Mouse (Mus musculus): ENCODE results near the gene Ninj2.

Gene Ninj2

GRCm38 (mm10) chr6:120134748-120135147, 41.6 kb downstream of the Ninj2 start:
- DNase-seq (ENCODE audit: low spot score), result no peak

- DNase-seq (ENCODE audit: low spot score), result no peak
Measured at GRCm38 (mm10) chr6:120145439-120145838, 52.3 kb downstream of the Ninj2 start.

DNA sequence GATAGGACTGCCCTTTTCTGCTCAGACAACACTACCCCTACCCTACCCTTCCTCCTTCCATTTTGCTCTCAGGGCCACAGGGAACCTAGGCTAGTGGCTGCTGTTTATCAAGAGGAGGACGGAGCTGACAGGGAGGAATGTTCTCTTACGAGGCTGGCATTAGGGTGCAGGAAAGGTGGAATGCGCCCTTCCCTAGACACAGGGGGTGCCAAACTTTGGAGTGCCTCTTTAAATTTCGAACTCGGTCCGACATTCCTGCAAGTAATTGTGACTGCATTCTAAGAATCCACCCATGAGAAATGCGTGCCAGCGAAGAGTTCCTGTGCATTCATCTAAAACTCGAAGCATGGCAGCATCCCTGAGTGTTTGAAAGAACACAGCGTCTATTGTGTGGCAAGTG, 53.5 kb downstream of the Ninj2 start:
- no peak for DNase-seq (ENCODE audit: low spot score)

DNA sequence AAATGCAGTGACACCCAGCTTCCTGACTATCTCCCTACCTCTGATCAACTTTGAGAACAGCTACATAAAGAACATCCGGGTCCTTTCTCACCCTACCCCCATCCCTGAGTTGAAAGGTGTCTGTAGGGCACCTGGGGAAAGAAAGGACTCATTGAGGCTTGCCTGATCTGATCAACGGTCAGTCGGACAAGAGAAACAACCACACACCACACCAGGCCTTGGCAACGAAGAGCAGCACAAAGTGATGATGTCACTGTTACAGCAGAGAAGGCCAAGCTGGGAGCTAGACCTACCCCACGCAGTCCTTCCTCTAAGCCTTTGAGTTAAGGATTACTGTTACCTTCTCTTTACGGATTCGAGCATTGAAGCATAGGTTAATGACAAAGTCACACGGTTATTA, 54.3 kb downstream of the Ninj2 start:
- no peak for DNase-seq (ENCODE audit: low spot score)

- DNase-seq (ENCODE audit: low spot score), result no peak
Measured at GRCm38 (mm10) chr6:120148716-120149392, 55.7 kb downstream of the Ninj2 start.

DNA sequence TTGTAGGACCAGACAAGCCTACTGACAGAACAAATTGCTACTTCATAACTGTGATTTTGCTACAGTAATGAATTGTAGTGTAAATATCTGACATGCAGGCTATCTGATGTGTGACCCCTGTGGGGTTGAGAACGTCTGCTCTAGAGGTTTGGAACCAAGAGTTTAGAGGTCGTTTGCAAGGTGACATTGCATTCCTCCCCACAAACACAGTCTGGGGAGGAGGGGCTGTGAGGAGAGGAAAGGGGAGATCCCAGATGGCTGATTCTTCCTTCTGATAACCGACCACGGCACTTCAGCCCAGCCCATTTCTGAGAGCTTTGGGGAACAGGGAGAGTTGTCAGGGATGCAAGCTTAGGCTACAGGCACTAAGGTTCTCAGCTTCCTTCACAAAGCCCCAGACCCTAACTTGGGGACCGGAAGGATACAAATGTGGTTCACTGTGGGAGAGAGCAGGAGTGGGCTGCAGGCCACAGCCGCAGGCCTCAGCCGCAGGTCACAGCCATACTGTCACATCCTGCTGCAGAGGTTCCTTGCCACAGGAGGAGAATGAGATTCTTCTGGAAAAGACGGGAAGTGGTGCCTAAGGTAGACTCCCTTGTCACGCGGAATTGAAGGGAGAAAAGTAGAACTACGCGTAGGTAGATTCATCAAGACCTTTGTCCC, 56.4 kb downstream of the Ninj2 start:
- no peak for DNase-seq (ENCODE audit: low spot score)

DNA sequence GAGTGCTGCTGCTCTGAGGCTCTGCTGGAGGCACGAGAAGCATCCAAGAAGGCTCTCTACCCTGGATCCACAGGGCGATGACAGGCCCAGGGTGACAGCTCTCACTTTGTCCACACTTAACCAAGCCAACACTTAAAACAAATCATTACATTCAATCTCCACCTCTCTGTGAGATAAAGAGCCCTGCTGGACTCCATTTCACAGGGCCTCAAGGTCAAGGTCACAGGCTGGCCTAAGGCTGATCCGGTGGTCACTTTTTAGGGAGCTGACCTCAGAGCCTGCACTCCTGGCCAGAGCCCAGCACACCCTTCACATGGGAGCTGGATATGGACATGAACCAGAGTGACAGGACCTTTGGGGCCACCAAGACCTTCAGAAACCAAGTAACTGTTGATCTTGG, 57.1 kb downstream of the Ninj2 start:
- no peak for DNase-seq (ENCODE audit: low spot score)

DNA sequence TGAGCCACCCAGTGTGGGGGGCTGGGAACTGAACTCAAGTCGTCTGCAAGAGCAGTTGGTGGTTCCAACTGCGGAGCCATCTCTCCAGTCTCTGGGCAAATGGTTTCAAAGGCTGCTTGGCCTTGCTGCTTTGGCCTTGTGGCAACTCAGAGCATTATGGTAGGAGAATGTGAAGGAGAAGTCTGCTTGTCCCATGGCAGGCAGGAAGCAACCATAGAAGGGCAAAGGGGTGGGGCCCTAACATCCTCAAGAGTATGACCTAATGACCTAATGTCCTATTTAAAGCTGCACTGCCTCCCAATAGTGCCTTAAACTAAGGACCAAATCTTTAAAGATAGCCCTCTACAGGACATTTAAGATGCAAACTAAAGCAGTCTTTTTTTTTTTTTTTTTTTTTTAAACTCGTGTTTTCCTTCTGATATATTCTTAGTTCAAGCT, 58.5 kb downstream of the Ninj2 start:
- DNase-seq (ENCODE audit: low spot score), result no peak

DNA sequence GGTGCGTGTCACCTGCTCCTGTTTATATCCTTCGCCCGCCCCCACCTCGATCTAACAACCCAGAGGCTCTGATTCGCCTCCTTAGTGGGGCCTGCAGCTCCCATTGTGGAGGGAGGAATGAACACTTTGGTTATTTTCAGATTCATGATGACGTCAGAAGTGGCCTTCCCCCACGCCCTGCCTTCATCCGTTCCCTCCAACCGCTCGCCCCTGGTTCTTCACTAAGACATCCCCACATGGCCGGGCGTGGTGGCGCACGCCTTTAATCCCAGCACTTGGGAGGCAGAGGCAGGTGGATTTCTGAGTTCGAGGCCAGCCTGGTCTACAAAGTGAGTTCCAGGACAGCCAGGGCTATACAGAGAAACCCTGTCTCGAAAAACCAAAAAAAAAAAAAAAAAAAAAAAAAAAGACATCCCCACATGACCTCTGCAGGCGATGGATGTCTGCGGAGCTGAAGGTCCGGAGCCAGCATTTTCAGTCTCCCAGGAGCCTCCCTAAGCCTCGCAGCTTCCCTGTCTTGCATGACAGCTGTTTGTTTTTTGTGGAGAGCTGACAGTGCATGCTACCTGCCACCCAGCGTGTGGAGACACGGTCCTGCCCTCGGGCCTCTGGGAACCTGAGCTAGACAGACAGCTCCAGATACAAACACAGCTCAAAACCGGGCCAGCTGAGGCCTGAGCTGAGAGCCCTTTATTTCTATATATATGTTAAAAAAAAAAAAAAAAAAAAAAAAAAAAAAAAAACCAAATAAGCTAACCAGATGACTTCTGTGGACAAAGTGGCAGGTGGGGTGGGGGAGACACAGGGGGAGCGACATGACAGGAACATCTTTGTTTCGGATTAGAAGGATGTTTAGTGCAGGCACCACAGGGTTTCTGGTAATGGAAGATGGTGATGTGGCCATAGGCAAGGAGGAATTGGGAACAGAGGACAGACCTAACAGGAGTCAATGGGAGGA, 59.9 kb downstream of the Ninj2 start:
- DNase-seq (ENCODE audit: low spot score), result no peak

DNA sequence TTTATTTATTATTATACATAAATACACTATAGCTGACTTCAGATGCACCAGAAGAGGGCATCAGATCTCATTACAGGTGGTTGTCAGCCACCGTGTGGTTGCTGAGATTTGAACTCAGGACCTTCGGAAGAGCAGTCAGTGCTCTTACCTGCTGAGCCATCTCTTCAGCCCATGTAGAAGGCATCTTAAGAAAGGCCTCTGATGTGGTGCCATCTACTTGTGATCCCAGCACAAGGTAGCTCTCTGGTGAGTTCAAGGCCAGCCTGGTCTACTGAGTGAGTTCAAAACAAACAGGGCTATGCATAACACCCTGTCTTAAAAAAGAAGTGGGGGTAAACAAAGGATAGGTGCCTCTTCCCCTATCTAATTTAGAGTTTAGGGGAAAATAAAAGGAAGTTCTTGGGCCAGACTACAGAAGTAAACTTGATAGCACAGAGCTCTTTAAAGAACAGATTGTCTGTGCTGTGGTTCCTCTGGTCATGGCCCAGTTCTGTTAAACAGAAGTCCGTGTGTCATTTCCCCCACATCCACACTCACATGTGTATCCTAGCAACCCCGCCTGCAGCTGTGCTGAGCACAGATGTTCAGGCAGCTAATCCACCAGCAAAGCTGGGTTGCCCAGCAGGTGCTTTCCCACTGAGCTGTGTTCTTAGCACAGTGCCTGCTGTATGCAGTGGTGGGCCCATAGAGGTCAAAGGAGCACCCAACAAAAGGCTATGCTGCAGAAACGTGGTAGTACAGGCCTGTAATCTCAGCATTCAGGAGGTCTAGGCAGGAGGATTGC, 61.6 kb downstream of the Ninj2 start:
- no peak for DNase-seq (ENCODE audit: low spot score)

DNA sequence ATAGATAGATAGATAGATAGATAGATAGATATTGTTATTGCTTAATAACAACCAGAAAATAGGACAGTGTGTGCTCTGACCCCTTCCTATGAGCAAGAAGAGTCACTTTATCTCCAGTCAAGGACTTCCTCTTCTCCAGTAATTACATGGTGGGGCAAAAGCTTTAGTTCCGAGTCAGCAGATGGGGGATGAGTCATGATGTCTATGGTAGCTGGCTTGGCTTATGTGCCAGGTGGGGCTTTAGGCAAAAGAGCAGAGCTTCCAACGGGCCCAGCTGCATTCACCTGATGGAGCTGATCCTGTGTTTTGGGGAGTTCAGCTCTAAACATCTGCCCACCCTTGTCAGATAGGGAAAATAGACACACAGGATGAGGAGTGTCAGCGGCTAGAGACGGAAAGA, 62.4 kb downstream of the Ninj2 start:
- DNase-seq (ENCODE audit: low spot score), result no peak

DNA sequence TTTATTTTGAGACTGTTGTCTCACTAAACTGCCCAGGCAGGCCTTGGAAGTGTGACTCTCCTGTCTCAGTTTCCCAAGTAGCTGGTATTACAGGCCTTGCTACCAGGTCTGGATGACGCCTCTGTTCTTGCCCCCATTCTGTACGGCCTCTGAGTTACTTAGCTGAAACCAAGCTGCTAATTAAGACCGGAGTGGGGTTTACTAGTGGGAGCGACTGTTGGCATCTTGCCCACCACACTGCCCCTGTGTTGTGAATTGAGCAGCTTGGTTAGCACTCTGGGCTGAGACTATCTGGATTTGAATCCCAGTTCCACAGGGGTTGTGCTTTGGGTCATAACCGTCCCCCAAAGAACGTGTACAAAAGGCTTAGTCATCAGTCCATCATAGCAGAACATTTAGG, 64.3 kb downstream of the Ninj2 start:
- no peak for DNase-seq (ENCODE audit: low spot score)

GRCm38 (mm10) chr6:120159133-120159901, 66.2 kb downstream of the Ninj2 start:
- DNase-seq (ENCODE audit: low spot score), result peak; percentile 25

DNA sequence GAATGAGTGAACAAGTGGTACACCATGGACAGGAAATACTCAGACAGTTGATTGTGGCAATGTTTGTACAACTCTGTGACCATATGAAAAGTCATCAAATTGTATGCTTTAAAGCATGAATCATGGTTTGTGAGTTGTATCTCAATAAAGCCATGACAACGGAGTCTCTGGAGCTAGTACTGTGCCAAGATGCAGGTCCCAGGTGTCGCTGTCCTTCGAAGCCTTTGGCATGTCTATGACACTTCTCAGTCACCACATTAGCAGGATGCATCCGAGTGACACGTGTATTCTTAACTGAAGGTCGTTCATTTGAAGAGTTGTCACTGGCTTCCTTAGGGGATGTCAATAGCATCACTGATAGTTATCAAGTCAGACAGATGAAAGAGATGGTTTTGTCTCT, 69.8 kb downstream of the Ninj2 start:
- DNase-seq (ENCODE audit: low spot score), result no peak

GRCm38 (mm10) chr6:120164765-120165164, 71.6 kb downstream of the Ninj2 start:
- no peak for DNase-seq (ENCODE audit: low spot score)

- no peak for DNase-seq (ENCODE audit: low spot score)
Measured at GRCm38 (mm10) chr6:120167574-120167973, 74.4 kb downstream of the Ninj2 start.

- DNase-seq (ENCODE audit: low spot score), result no peak
Measured at GRCm38 (mm10) chr6:120172294-120173017, 79.3 kb downstream of the Ninj2 start.

DNA sequence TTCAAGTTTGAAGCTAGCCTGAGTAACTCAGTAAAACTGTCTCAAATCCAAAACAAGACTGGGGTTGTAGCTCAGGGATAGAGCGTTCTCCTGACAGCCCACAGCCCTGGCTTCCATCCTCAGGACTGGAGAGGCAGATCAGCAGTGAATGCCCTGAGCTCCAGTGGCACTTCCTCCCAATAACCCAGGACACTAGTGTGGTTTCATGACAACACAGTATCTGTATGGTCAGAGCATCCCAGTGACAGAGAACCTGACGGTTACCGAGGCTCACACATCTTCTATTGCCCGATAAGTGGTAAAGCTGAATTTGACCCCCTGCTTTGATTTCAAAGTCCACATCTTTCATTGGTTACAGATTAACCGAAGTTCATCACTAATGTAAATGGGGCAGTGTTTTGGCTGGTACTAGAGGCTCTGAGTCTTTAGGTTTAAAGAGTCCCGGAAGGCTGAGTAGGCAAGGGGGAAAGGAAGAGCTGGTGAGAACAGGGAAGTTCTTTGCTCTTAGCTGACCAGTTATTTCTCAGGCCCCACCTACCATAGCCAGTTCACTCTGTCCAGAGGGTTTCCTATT, 81.0 kb downstream of the Ninj2 start:
- DNase-seq (ENCODE audit: low spot score), result no peak

- no peak for DNase-seq (ENCODE audit: low spot score)
Measured at GRCm38 (mm10) chr6:120174602-120175115, 81.5 kb downstream of the Ninj2 start.

- DNase-seq (ENCODE audit: low spot score), result no peak
Measured at GRCm38 (mm10) chr6:120175650-120176049, 82.5 kb downstream of the Ninj2 start.

Data from MN1 (cell line).